ENCODE assay signal across 8 mouse cellular contexts in genomic region chr4:149674814-149675377, GRCm38 (mm10). TPM values are rescaled to one million over a fixed set of nuclear protein-coding genes. Genes with fewer than 3 reads are reported as not detected.
DNase-seq lines count a peak whose midpoint lies in the region; ATAC-seq and TF ChIP-seq lines count a peak whose summit lies in the region.

No protein-coding gene starts in this region.

- ATAC-seq in forebrain, embryonic 11.5 days (replicated peaks; ENCODE audit: low FRiP score) = no peak
- no peak for ATAC-seq in intestine, embryonic 15.5 days
- ATAC-seq in neural tube, embryonic 13.5 days (ENCODE audit: low read depth) = no peak
- ATAC-seq in megakaryocyte progenitor cell, adult 5-6 weeks (replicated peaks; ENCODE audit: poor library complexity) = no peak

- no peaks in the 10 kb centered on the region for H3K9me3 ChIP-seq in forebrain, embryonic 11.5 days (ENCODE audit: control insufficient read depth, low read length)
- H3K9me3 ChIP-seq in intestine, embryonic 15.5 days = no peaks in the 10 kb centered on the region
- no peaks in the 10 kb centered on the region for H3K9me3 ChIP-seq in neural tube, embryonic 13.5 days

- peak overlapping the region; percentile 66 for H3K9ac ChIP-seq in forebrain, embryonic 11.5 days (ENCODE audit: low read length)
- H3K9ac ChIP-seq in intestine, embryonic 15.5 days = peak overlapping the region; percentile 42; the same call in 1 of the 2 replicates
- peak overlapping the region; percentile 81 for H3K9ac ChIP-seq in neural tube, embryonic 13.5 days

- TF ChIP-seq CTCF in left cerebral cortex, adult 2 months (IDR thresholded peaks at IDR 0.05) = no peak

- H3K4me2 ChIP-seq in forebrain, embryonic 11.5 days (ENCODE audit: low read depth, low read length, severe bottlenecking) = peak overlapping the region; percentile 97
- H3K4me2 ChIP-seq in intestine, embryonic 15.5 days (replicated peaks) = peak overlapping the region; percentile 98
- peak overlapping the region; percentile 77 for H3K4me2 ChIP-seq in neural tube, embryonic 13.5 days

- H3K4me3 ChIP-seq in left cerebral cortex, adult 2 months = peak overlapping the region; percentile 87
- H3K4me3 ChIP-seq in forebrain, embryonic 11.5 days (ENCODE audit: low read depth, low read length) = peak overlapping the region; percentile 61
- H3K4me3 ChIP-seq in intestine, embryonic 15.5 days (replicated peaks) = peak overlapping the region; percentile 61
- H3K4me3 ChIP-seq in neural tube, embryonic 13.5 days = peak overlapping the region; percentile 68

- H3K4me1 ChIP-seq in forebrain, embryonic 11.5 days (replicated peaks; ENCODE audit: control insufficient read depth, insufficient read depth, low read length) = peaks cover 2% of the 10 kb centered on the region; the same call in 1 of the 2 replicates
- peaks cover 10% of the 10 kb centered on the region for H3K4me1 ChIP-seq in intestine, embryonic 15.5 days (replicated peaks)
- H3K4me1 ChIP-seq in neural tube, embryonic 13.5 days (replicated peaks) = peaks cover 21% of the 10 kb centered on the region

- intact Hi-C loops in left cerebral cortex, adult 2 months (cut with DNase I) = no loop called here
- intact Hi-C loops in left cerebral cortex, postnatal 36 days (cut with DNase I) = no loop called here
- intact Hi-C loops in gastrocnemius, postnatal 14 days (cut with DNase I; ENCODE audit: low total_unique reads) = no loop called here

- peak overlapping the region; percentile 75 for H3K27ac ChIP-seq in left cerebral cortex, adult 2 months
- H3K27ac ChIP-seq in forebrain, embryonic 11.5 days (ENCODE audit: low read depth, low read length) = no peak overlapping the region
- H3K27ac ChIP-seq in intestine, embryonic 15.5 days = no peak overlapping the region
- H3K27ac ChIP-seq in neural tube, embryonic 13.5 days (replicated peaks) = peak overlapping the region; percentile 81

- WGBS in forebrain, embryonic 11.5 days = 4% methylated on average over 8 of the region's 8 CpGs
- 15% methylated on average over 8 of the region's 8 CpGs for WGBS in intestine, embryonic 15.5 days
- 10% methylated on average over 8 of the region's 8 CpGs for WGBS in neural tube, embryonic 13.5 days

- DNase-seq in left cerebral cortex, adult 2 months (ENCODE audit: extremely low spot score in 1 of 2, low spot score in 2 of 2) = no peak
- DNase-seq in left cerebral cortex, postnatal 36 days (ENCODE audit: low spot score in 2 of 2) = no peak
- DNase-seq in forebrain, embryonic 11.5 days (ENCODE audit: low spot score) = no peak
- no peak for DNase-seq in cerebellum, postnatal 14 days
- no peak for DNase-seq in gastrocnemius, postnatal 14 days

- H3K27me3 ChIP-seq in forebrain, embryonic 11.5 days (ENCODE audit: control insufficient read depth, insufficient read depth, low read length) = peaks cover 12% of the 10 kb centered on the region
- peaks cover 14% of the 10 kb centered on the region for H3K27me3 ChIP-seq in intestine, embryonic 15.5 days (replicated peaks)
- peaks cover 13% of the 10 kb centered on the region for H3K27me3 ChIP-seq in neural tube, embryonic 13.5 days

- no peaks in the 10 kb centered on the region for H3K36me3 ChIP-seq in forebrain, embryonic 11.5 days (ENCODE audit: control insufficient read depth, insufficient read depth, low read length)
- no peaks in the 10 kb centered on the region for H3K36me3 ChIP-seq in intestine, embryonic 15.5 days
- peaks cover 25% of the 10 kb centered on the region for H3K36me3 ChIP-seq in neural tube, embryonic 13.5 days

RNA-seq across cellular contexts. Expression of gene Pik3cd, which starts 27.5 kb away (rescaled TPM):
- 10 to 100 TPM; 24.6 to 25.4 TPM for total RNA-seq in left cerebral cortex, adult 2 months (2021)
- 10 to 100 TPM; 23.2 to 24.2 TPM for total RNA-seq in left cerebral cortex, postnatal 36 days (2021)
- 6.3 and 7.0 TPM in 2 replicates for polyA plus RNA-seq in forebrain, embryonic 11.5 days (2014; fragmentation: Nextera tagmentation; extraction: Ambion mirVana)
- 4.6 and 4.8 TPM in 2 replicates for polyA plus RNA-seq in intestine, embryonic 15.5 days (2015; fragmentation: Nextera tagmentation; extraction: Ambion mirVana)
- 17.8 and 20.0 TPM in 2 replicates for polyA plus RNA-seq in neural tube, embryonic 13.5 days (2015; fragmentation: Nextera tagmentation; extraction: Ambion mirVana)
- 32.2 and 33.0 TPM in 2 replicates for total RNA-seq in megakaryocyte progenitor cell, adult 5-6 weeks (2015)
- 59.5 and 66.5 TPM in 2 replicates for total RNA-seq in megakaryocyte progenitor cell, adult 5-6 weeks (2017)
- 10 to 100 TPM; 10.1 to 12.6 TPM for total RNA-seq in gastrocnemius, postnatal 14 days (2021)

Comparison
In these comparisons a context has a peak if more than half of its experiments do, and no peak if none do; other contexts are left out.
1. H3K27ac ChIP-seq: peak in left cerebral cortex, adult 2 months (single experiment) and neural tube, embryonic 13.5 days (single experiment); none in forebrain, embryonic 11.5 days (single experiment) and intestine, embryonic 15.5 days (single experiment).
2. Peak in every context shown above with its lines, with median percentiles within 50 percentile points of each other: H3K4me3 ChIP-seq, H3K4me2 ChIP-seq and H3K9ac ChIP-seq.